Mouse (Mus musculus) natural killer cell, adult 2 months (primary cell): Measurements from ENCODE around the gene Oas3.
"Not testable (repeated sequence)": the region's sequence is repeated elsewhere in the genome, so short reads cannot be mapped to it uniquely, and the experiment has no call there.

ENCODE experiments used
- DNase-seq, 2 experiments: peaks; one replicate each; pipeline ENCODE4 v3.0.0; 2022; ENCODE audit warnings: low spot score in 2 of 2

Gene Oas3

GRCm38 (mm10) chr5:120777478-120777877, at the start of gene Oas3:
Oas3 (minus strand) TSS chr5:120777661.
- peak; percentile 21 to 25 for DNase-seq

GRCm38 (mm10) chr5:120818999-120819398, 41.5 kb upstream of the Oas3 start:
- DNase-seq = no peak

GRCm38 (mm10) chr5:120815949-120816348, 38.5 kb upstream of the Oas3 start:
- DNase-seq = peak; percentile 48 to 61

GRCm38 (mm10) chr5:120813023-120813422, 35.6 kb upstream of the Oas3 start:
- no peak for DNase-seq

- peak; percentile 70 to 75 for DNase-seq
Observed at GRCm38 (mm10) chr5:120811951-120812819, 34.7 kb upstream of the Oas3 start, which contains the start of gene Oas1c. Oas1c (minus strand) TSS chr5:120812514.

- no peak for DNase-seq
Observed at GRCm38 (mm10) chr5:120809171-120809570, 31.7 kb upstream of the Oas3 start.

GRCm38 (mm10) chr5:120806458-120806857, 29.0 kb upstream of the Oas3 start:
- DNase-seq = peak; percentile 54 to 63

GRCm38 (mm10) chr5:120803596-120803995, 26.1 kb upstream of the Oas3 start:
- DNase-seq = no peak

- not testable (repeated sequence) for DNase-seq
Observed at GRCm38 (mm10) chr5:120798943-120799342, 21.5 kb upstream of the Oas3 start.

GRCm38 (mm10) chr5:120798147-120798546, 20.7 kb upstream of the Oas3 start:
- DNase-seq = not testable (repeated sequence)

- not testable (repeated sequence) for DNase-seq
Observed at GRCm38 (mm10) chr5:120795480-120796034, 18.1 kb upstream of the Oas3 start, which contains the start of gene Oas1e. Oas1e (minus strand) TSS chr5:120795530.

GRCm38 (mm10) chr5:120793043-120793442, 15.6 kb upstream of the Oas3 start:
- peak; percentile 41 to 49 for DNase-seq

GRCm38 (mm10) chr5:120787042-120787441, 9.6 kb upstream of the Oas3 start:
- DNase-seq = no peak

GRCm38 (mm10) chr5:120782446-120782845, 5.0 kb upstream of the Oas3 start:
- DNase-seq = no peak

- DNase-seq = no peak
Observed at GRCm38 (mm10) chr5:120781646-120782045, 4.2 kb upstream of the Oas3 start.

GRCm38 (mm10) chr5:120779922-120780321, 2.5 kb upstream of the Oas3 start:
- DNase-seq = no peak

- peak in 1 of 2 experiments; percentile 26 for DNase-seq
Observed at GRCm38 (mm10) chr5:120778941-120779340, 1.5 kb upstream of the Oas3 start.

GRCm38 (mm10) chr5:120776801-120777200, 660 bp downstream of the Oas3 start:
- no peak for DNase-seq

GRCm38 (mm10) chr5:120775287-120775985, 2.0 kb downstream of the Oas3 start:
- peak; percentile 65 to 71 for DNase-seq

GRCm38 (mm10) chr5:120769396-120769795, 8.1 kb downstream of the Oas3 start:
- DNase-seq = no peak

- DNase-seq = no peak
Observed at GRCm38 (mm10) chr5:120765010-120765409, 12.5 kb downstream of the Oas3 start.

GRCm38 (mm10) chr5:120761901-120762300, 15.6 kb downstream of the Oas3 start:
- DNase-seq = no peak
